Mouse (Mus musculus) olfactory bulb, adult 2 months (tissue): Measurements from ENCODE around the gene Elmsan1.

ENCODE experiments used
- CTCF ChIP-seq: fragments of 200-500 bp; IDR thresholded peaks from 2 replicates; pipeline ENCODE4 v1.5.1; 2012; ENCODE audit warnings: low read depth, mild to moderate bottlenecking, low read length, moderate library complexity; ENCODE audit not compliant: insufficient read depth
- POLR2A ChIP-seq: fragments of 200-500 bp; IDR thresholded peaks from 2 replicates; pipeline ENCODE4 v1.6.1; 2012; ENCODE audit warnings: mild to moderate bottlenecking, low read depth, low read length, moderate library complexity; ENCODE audit not compliant: insufficient read depth

DNA sequence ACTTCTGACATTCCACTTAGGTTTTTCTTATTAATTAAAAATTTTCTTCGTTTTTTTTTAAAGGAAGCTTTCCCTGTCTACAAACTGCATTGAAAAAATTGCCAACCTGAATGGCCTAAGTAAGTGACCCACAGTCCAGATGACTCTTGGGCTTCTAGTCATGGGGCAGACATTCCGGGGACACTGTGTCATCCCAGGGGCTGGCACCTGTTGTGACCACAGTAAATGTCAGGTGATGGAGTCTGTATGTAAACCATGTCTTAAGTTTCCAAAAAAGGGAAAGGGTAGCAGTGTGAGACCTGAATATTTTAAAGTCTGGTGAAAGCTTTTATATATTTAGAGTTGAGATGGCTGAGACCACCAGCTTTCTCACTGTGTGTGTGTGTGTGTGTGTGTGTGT is 91.8 kb downstream of the Elmsan1 start:
- TF ChIP-seq POLR2A (no peak), CTCF (no peak)
